Mouse (Mus musculus) naive thymus-derived CD4-positive, alpha-beta T cell, adult 2 months (primary cell): Measurements from ENCODE around the gene Proser2.

Source experiments
- DNase-seq: peaks from one replicate; pipeline ENCODE4 v3.0.0-alpha.2; 2011; ENCODE audit warnings: low read depth

Gene Proser2

GRCm38 (mm10) chr2:6072685-6073260 is 57.2 kb downstream of the Proser2 start:
- DNase-seq: no peak

GRCm38 (mm10) chr2:6071598-6072440 is 58.2 kb downstream of the Proser2 start:
- no peak for DNase-seq

- DNase-seq: no peak
Observed at GRCm38 (mm10) chr2:6070925-6071324, 59.1 kb downstream of the Proser2 start.

GRCm38 (mm10) chr2:6067341-6067740 is 62.7 kb downstream of the Proser2 start:
- no peak for DNase-seq

DNA sequence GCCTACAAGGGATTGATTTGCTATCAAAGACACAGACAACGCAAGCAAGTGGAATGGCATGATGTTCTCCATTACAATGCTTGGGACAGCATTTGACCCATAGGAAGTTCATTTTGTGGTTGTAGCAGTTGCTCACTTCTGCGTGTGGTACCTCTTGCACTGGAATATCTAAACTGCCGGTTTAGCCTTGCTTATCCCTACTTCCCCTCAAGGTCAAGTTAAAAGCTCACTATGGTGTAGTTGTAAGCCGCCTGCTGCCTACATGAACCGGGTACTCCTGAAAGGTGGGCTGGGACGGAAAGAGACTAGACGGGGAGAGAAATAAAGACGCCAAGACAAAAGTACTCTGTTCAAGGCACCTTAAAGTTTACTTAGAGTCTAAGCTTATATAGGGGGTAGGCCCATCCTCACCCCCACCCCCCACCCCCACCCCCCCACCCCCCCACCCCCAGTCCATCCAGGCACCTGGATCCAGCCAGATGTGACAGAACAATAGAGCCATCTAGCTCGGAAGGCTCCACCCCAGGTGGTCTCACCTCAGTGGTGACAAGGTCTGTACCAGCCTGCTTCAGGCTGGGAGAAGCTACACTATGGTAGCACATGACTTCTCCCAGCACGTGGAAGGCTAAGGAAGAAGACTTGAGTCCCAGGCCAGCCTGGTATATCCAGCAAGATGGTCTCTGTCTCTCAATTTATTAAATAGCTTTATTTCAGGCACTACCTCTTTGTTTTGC is 69.8 kb downstream of the Proser2 start:
- DNase-seq: no peak

DNA sequence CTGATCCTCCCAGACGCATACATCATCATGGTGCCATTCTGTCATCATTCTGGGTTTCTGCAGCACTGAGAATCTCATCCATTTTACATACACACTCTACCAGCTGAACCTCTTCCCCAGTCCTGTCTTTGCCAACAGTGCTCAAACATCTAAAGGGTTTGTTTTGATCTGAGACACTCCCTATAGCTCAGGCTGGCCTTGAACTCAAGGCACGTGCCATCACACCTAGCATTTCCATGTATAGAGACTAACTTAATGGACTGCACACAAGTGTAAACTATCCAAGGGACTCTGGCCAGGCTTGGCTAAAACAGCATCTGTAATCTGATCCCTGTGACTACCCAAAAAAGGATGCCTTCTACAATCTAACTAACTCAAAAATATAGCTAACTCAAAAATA is 70.7 kb downstream of the Proser2 start:
- DNase-seq: no peak

DNA sequence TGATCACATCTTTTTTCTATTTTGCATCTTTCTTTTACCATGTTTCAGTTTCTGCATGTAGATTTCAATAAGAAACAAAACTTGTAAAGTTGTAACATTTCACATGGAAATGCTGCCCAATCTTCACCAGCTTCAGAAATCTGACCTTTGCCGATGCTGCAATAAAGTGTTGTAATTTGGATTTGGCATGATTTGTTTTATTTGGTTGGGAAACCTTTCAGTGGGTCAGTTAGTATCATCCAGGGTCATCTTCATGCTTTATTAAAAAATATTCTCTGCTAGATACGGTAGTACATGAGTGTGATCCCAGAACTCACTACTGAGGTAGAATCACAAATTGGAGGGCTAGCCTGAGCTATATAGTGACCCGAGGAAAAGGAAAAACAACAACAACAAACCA is 73.5 kb downstream of the Proser2 start:
- DNase-seq: no peak

DNA sequence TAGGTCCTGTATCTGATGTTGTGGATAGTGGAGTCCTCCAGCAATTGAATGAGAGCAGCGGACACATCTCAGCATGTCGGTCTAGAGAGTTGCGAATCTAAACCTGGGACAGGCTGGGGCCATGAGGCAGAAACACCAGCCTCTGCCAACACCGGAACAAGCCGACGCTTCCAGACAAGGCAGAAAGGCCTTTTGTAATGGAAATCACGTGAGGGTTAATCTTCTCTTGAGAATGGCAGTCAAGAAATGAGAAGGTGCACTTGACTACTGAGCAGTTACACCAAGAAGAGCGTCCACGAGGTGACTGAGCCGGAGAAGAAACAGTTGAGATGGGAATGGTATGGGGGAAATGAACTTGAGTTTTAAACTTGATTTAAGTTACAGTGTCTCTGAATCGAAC is 74.5 kb downstream of the Proser2 start:
- no peak for DNase-seq

DNA sequence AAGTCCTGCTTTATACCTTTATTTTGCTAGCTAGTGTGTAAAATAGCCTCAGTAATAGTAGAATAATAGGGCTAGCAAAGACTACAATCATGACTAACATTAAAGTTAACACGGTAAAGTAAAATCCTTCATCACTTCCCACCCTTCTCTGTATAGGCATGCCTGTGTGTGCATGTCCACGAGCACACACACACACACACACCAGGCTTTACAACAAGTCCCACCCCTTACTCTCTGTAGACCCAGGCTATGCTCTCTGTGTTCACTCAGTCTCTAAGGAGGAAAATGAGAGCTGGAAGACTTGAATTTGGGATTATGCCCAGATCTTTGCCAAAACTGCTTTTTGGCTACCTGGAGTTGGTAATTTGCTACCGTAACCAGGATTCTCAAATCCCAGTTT is 81.0 kb downstream of the Proser2 start:
- DNase-seq: no peak

- no peak for DNase-seq
Observed at GRCm38 (mm10) chr2:6048570-6048969, 81.4 kb downstream of the Proser2 start.
